Mouse (Mus musculus) bone marrow, adult 2 months (tissue): Measurements from ENCODE around the gene Kyat1. TPM values are rescaled to one million over a fixed set of nuclear protein-coding genes. Genes with fewer than 3 reads are reported as not detected.
"Not testable (repeated sequence)": the region's sequence is repeated elsewhere in the genome, so short reads cannot be mapped to it uniquely, and the experiment has no call there.

Experiments
- H3K27ac ChIP-seq: fragments of 200-500 bp; 2 replicates; pipeline ENCODE4 v1.5.1; 2012; ENCODE audit warnings: low read depth, mild to moderate bottlenecking, control low read depth, inconsistent platforms, low read length; ENCODE audit not compliant: control insufficient read depth, poor library complexity, insufficient read depth
- H3K4me1 ChIP-seq: fragments of 200-500 bp; 2 replicates; pipeline ENCODE4 v1.6.1; 2011; ENCODE audit warnings: low read length; ENCODE audit not compliant: control insufficient read depth, insufficient read depth
- H3K4me3 ChIP-seq: fragments of 200-500 bp; replicated peaks from 2 replicates; pipeline ENCODE3; 2011; ENCODE audit warnings: mild to moderate bottlenecking, low read depth, low read length, control low read depth; ENCODE audit not compliant: control insufficient read depth
- CTCF ChIP-seq: fragments of 200-500 bp; IDR thresholded peaks from 2 replicates; pipeline ENCODE4 v1.5.1; 2011; ENCODE audit warnings: low read length, control low read depth; ENCODE audit not compliant: control insufficient read depth, insufficient read depth
- POLR2A ChIP-seq: fragments of 200-500 bp; IDR thresholded peaks from 2 replicates; pipeline ENCODE4 v1.6.1; 2011; ENCODE audit warnings: low read depth, mild to moderate bottlenecking, control low read depth, low read length, borderline replicate concordance; ENCODE audit not compliant: control insufficient read depth
- WGBS: fragments of 180-500 bp; shearing (Covaris S2); methylation state at CpG from one replicate; pipeline ENCODE4 v1.1.7; 2018; 5-methylcytosine and 5-hydroxymethylcytosine counted together
- polyA plus RNA-seq: library from polyadenylated mRNA; stranded (reverse); fragments of >200 nt; gene quantifications from 2 replicates; pipeline ENCODE4 v1.2.4, GENCODE M21; 2011; ENCODE audit warnings: low replicate concordance; ENCODE audit not compliant: missing spikeins, insufficient read depth, insufficient read length

Kyat1 gene
- polyA plus RNA-seq, 1 experiment: 6.5 TPM

DNA sequence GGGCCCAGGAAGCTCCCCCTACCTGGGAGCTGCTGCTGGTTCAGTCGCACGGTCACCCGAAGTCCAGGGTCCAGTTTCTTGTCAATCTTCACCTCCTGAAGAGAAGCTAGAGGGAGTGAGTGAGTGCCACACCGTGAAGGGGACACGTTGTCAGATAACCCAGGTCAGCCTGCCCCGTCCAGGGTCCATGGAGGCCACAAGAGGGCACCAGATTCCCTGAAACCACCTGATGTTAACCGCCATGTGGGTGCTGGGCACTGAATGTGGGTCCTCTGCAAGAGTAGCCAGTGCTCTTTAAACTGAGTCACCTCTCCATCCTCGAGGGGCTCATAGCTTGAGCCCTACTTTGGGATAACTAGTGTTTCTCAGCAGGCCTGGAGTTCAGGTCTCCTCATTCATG is 29.8 kb downstream of the Kyat1 start:
- WGBS: 89% methylated on average over 8 of the region's 8 CpGs

DNA sequence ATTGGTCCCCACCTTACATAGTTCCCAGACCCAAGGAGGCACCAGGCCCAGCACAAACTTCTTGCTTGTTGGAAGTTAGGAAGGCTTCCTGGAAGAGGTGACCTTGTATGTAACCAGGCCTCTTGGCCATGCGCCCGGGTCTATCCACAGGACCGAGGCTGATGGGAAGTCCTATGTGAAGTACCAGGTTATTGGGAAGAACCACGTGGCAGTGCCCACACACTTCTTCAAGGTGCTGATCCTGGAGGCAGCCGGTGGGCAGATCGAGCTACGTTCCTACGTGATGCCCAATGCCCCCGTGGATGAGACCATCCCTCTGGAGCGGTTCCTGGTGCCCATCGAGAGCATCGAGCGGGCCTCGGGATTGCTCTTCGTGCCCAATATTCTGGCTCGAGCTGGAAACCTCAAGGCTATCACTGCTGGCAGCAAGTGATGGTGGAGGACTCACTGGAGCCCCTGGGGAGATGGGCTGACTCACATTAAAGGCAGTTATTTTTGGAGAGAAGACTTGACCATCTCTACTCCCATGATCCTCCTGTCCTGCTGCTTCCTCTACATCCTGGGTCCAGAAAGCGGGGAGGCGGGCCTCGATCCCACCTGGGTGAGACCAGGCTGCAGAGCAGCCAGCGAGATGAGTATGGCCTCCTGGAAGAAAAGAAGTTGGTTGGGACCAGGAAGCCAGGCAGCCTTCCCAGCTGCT is 32.0 kb downstream of the Kyat1 start:
- Histone ChIP-seq H3K27ac (no peak overlapping the region), H3K4me3 (no peak overlapping the region), H3K4me1 (peaks cover 3% of the 10 kb centered on the region; the same call in 1 of the 2 replicates)
- no peak for TF ChIP-seq POLR2A
- TF ChIP-seq CTCF: no peak
- 87% methylated on average over 20 of the region's 20 CpGs for WGBS

More for the DNA sequence above, 29.8 kb downstream of the Kyat1 start:
- TF ChIP-seq CTCF (no peak; the same call in 1 of the 2 replicates), POLR2A (no peak)
- no peak overlapping the region for H3K27ac ChIP-seq
- no peak overlapping the region for H3K4me3 ChIP-seq
- H3K4me1 ChIP-seq: peaks cover 3% of the 10 kb centered on the region; the same call in 1 of the 2 replicates

DNA sequence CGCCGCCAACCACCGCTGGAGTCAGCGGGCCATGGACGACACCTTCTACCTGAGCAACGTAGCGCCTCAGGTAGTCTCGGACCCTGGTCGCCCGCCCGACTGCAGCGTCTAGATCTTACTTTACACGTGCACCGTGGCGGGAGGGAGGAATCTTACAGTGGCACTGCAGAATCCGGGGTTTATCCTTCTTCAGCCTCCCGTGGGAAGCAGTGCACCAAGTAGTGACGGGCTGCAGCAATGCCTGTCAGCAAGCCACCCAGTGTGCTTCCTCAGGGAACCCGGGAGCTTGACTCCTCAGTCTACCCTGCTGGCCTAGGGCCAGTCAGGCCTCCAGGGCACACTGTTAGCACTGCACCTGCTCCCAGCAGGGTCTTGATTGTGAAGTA is 33.7 kb downstream of the Kyat1 start:
- H3K4me1 ChIP-seq: no peaks in the 10 kb centered on the region; the same call in 1 of the 2 replicates
- WGBS: 4% methylated on average over 19 of the region's 19 CpGs
- H3K27ac ChIP-seq: peak overlapping the region; percentile 70; the same call in 1 of the 2 replicates
- no peak for TF ChIP-seq CTCF
- TF ChIP-seq POLR2A: no peak
- peak overlapping the region; percentile 82 for H3K4me3 ChIP-seq

DNA sequence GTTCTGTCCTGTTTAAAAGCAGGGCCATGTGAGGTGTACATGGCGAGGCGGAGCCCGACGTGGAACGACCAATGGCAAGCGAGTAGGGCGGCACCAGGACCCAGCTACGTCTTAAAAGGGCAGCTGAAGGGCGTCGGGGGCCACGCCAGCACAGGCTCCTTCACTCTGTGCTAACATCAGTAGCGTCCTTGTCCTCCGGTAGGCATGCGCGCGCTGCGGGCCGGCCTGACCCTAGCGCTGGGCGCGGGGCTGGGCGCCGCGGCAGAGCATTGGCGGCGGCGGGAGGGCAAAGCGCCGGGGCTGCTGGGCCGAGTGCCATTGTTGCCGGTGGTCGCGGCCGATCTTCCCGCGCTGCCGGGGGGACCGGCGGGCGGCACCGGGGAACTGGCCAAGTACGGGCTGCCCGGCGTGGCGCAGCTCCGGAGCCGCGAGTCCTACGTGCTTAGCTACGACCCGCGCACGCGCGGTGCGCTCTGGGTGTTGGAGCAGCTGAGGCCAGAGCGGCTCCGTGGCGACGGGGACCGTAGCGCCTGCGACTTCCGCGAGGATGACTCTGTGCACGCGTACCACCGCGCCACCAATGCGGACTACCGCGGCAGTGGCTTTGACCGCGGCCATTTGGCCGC is 34.2 kb downstream of the Kyat1 start, which contains the start of gene Endog:
Endog (plus strand) TSS at position 123 of the 626 bp plus-strand sequence.
- Histone ChIP-seq H3K4me1 (no peaks in the 10 kb centered on the region; the same call in 1 of the 2 replicates), H3K27ac (peak within 1 kb of the TSS; percentile 70), H3K4me3 (peak within 1 kb of the TSS; percentile 82)
- under 1% methylated on average over 75 of the region's 75 CpGs for WGBS
- TF ChIP-seq POLR2A (peak; percentile 66; the same call in 1 of the 2 replicates), CTCF (no peak)

DNA sequence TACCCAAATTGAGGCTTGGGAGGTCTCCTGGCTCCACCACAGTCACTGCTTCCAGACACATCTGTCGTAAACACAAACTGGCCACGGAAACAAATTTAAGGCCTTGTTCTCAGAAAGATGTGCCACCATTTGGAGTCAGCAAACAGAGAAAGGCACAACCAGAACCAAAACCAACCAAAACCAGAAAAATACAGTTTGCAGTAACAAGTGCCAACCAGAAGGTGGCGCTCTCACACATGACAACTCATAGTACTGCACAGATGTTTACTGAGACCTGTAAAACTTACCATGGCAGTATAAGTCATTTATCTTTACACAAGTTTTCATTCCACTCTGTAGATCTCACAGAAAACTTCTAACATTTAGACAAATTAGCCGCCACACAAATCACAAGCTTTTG is 39.0 kb downstream of the Kyat1 start:
- Histone ChIP-seq H3K27ac (no peak overlapping the region), H3K4me3 (no peak overlapping the region), H3K4me1 (no peaks in the 10 kb centered on the region; the same call in 1 of the 2 replicates)
- 61% methylated on average over 4 of the region's 4 CpGs for WGBS
- no peak for TF ChIP-seq POLR2A

GRCm38 (mm10) chr2:30164340-30164932 is 41.2 kb downstream of the Kyat1 start:
- WGBS: 81% methylated on average over 9 of the region's 9 CpGs
- no peak for TF ChIP-seq CTCF
- TF ChIP-seq POLR2A: no peak
- Histone ChIP-seq H3K4me3 (no peak overlapping the region), H3K27ac (no peak overlapping the region), H3K4me1 (no peaks in the 10 kb centered on the region)

DNA sequence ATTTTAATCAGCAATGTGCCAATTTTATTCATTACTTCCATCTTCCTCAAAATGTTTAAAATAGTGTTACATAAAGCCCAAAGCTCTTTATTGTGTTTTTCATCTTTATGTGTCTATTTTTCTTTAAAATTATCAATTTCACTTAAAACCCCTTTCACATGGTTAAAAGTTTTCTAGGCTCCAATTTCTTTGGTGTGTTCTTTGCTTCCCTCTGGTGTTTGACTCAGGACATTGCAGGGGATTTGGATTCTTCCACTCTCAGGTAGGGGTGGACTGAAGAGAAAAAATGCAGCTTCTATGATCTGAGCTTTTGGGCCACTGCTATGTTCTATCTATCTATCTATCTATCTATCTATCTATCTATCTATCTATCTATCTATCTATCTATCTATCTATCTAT is 43.8 kb downstream of the Kyat1 start:
- TF ChIP-seq POLR2A (no peak), CTCF (no peak)
- no peak overlapping the region for H3K4me3 ChIP-seq
- no peaks in the 10 kb centered on the region for H3K4me1 ChIP-seq
- no peak overlapping the region for H3K27ac ChIP-seq

- not testable (repeated sequence) for H3K4me1 ChIP-seq, H3K4me3 ChIP-seq, H3K27ac ChIP-seq
- WGBS: 86% methylated on average over 8 of the region's 10 CpGs
These were observed 45.8 kb downstream of the Kyat1 start for GRCm38 (mm10) chr2:30159871-30160270.

DNA sequence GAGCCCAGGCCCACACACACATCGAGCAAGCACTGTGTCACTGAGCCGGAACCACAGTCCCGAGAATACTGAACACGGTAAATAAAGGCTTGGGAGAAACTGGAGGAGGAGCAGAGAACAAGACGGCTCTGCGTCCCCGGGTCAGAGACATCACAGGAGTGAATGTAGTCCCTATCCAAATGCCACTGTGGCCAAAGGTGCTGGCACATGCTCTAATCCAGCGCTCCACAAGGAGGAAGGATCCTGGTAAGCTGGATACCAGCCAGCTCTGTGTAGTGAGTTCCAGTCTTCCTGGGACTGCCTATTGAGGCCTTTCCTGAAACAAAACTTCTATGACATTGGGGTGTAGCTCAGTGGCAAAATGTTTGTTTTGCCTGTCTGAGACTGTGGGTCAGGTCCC is 53.0 kb downstream of the Kyat1 start:
- Histone ChIP-seq H3K4me1 (no peaks in the 10 kb centered on the region), H3K4me3 (no peak overlapping the region), H3K27ac (no peak overlapping the region)
- WGBS: 82% methylated on average over 8 of the region's 8 CpGs
- TF ChIP-seq CTCF (no peak), POLR2A (no peak)
